Mouse (Mus musculus): ENCODE measurements around the gene Cux2. TPM values are rescaled to one million over a fixed set of nuclear protein-coding genes. Genes with fewer than 3 reads are reported as not detected.

Cux2 gene
- polyA plus RNA-seq, 1 experiment from 2014 or later: 27.3 TPM

- 85% methylated on average over 7 of the region's 7 CpGs for WGBS
Observed at GRCm38 (mm10) chr5:122079796-122080195, 29.9 kb upstream of the Cux2 start.

GRCm38 (mm10) chr5:122077244-122077643, 27.3 kb upstream of the Cux2 start:
- H3K9me3 ChIP-seq: no peaks in the 10 kb centered on the region
- H3K4me1 ChIP-seq: no peaks in the 10 kb centered on the region
- H3K27me3 ChIP-seq (replicated peaks): no peaks in the 10 kb centered on the region
- 79% methylated on average over 4 of the region's 4 CpGs for WGBS
- no peak overlapping the region for H3K4me2 ChIP-seq
- no peak overlapping the region for H3K27ac ChIP-seq
- H3K4me3 ChIP-seq: no peak overlapping the region
- ATAC-seq (replicated peaks): no peak
- H3K9ac ChIP-seq: no peak overlapping the region
- H3K36me3 ChIP-seq (replicated peaks): no peaks in the 10 kb centered on the region

More at GRCm38 (mm10) chr5:122079796-122080195, 29.9 kb upstream of the Cux2 start:
- Histone ChIP-seq H3K27me3 (replicated peaks) (no peaks in the 10 kb centered on the region), H3K9me3 (no peaks in the 10 kb centered on the region), H3K4me2 (no peak overlapping the region), H3K4me1 (no peaks in the 10 kb centered on the region), H3K4me3 (no peak overlapping the region), H3K9ac (no peak overlapping the region), H3K36me3 (replicated peaks) (no peaks in the 10 kb centered on the region), H3K27ac (no peak overlapping the region)
- ATAC-seq (replicated peaks): no peak

- Histone ChIP-seq H3K4me3 (no peak overlapping the region), H3K4me1 (no peaks in the 10 kb centered on the region), H3K36me3 (replicated peaks) (no peaks in the 10 kb centered on the region), H3K9ac (no peak overlapping the region), H3K27me3 (replicated peaks) (no peaks in the 10 kb centered on the region), H3K27ac (no peak overlapping the region), H3K9me3 (no peaks in the 10 kb centered on the region), H3K4me2 (no peak overlapping the region)
- ATAC-seq (replicated peaks): no peak
- WGBS: 56% methylated on average over 3 of the region's 3 CpGs
Observed at GRCm38 (mm10) chr5:122075736-122076135, 25.8 kb upstream of the Cux2 start.

DNA sequence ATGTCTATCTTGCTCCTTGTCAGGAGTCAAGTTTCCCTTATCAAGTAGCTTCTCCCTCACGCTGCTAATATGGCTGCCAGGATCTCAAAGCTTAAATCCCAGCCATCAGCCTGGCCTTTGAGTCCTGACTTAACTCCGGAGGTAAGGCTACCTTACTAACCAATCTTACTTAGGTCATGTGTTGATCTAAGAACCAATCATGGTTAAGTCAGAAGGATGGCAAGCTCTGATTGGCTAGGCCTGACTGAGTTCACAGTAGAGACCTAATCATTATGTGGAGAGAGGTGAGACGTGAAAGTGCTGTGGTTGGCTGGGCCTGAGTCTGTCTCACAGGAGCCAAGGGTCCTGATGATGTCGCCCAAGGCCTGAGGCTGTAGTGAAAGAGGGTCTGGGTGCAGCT, 22.1 kb upstream of the Cux2 start:
- WGBS: 71% methylated on average over 4 of the region's 4 CpGs
- no peaks in the 10 kb centered on the region for H3K9me3 ChIP-seq
- H3K36me3 ChIP-seq (replicated peaks): no peaks in the 10 kb centered on the region
- H3K27ac ChIP-seq: no peak overlapping the region
- H3K4me2 ChIP-seq: no peak overlapping the region
- ATAC-seq (replicated peaks): no peak
- no peak overlapping the region for H3K9ac ChIP-seq
- H3K4me3 ChIP-seq: no peak overlapping the region
- H3K4me1 ChIP-seq: no peaks in the 10 kb centered on the region
- no peaks in the 10 kb centered on the region for H3K27me3 ChIP-seq (replicated peaks)

DNA sequence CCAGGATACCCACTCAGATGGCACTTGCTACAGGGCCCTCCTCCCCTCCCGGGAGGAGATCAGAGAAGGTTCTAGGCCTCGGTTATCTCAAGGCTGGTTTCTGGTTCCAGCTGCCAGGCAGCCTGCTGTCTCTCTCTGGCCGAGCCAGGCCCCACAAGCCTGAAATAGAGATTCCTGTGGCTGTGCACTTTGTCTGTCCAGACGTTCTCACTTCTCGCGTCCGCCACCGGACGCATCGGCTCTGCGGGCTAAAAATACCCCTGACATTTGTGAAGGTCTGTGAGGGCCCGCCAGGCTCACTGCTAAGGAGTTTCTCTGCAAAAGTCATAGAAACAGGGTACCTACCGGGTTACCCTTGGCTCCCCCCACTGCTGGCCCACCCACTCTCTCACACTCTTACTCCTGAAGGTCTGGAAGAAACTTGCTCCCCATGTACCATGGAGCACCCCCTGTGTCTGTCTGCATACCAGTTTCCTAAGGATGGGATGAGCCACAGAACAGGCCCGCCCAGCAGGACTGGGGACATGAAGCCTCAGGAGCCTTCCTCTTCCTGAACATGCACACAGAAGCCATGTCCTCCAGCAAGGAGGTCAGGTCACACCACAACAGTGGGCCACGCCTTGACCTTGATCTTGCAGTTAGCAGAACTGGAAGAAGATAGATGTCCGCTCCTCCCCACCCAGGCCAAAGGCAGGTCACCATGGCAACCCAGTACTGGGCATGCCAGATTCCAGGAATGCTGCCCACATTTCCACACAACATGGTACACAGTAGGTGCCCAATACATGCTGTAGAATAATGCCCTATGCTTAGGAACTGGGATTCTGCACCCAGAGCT, 21.3 kb upstream of the Cux2 start:
- H3K9me3 ChIP-seq: no peaks in the 10 kb centered on the region
- H3K4me3 ChIP-seq: no peak overlapping the region
- H3K4me1 ChIP-seq: no peaks in the 10 kb centered on the region

GRCm38 (mm10) chr5:122068563-122068962, 18.7 kb upstream of the Cux2 start:
- Histone ChIP-seq H3K9ac (no peak overlapping the region), H3K4me2 (no peak overlapping the region), H3K9me3 (no peaks in the 10 kb centered on the region), H3K27ac (no peak overlapping the region), H3K4me3 (no peak overlapping the region), H3K27me3 (replicated peaks) (no peaks in the 10 kb centered on the region), H3K4me1 (no peaks in the 10 kb centered on the region), H3K36me3 (replicated peaks) (no peaks in the 10 kb centered on the region)
- 71% methylated on average over 13 of the region's 13 CpGs for WGBS
- ATAC-seq (replicated peaks): no peak

More for the DNA sequence above, 21.3 kb upstream of the Cux2 start:
- no peak overlapping the region for H3K4me2 ChIP-seq
- H3K27me3 ChIP-seq (replicated peaks): no peaks in the 10 kb centered on the region
- no peak for ATAC-seq (replicated peaks)
- 87% methylated on average over 16 of the region's 16 CpGs for WGBS
- H3K36me3 ChIP-seq (replicated peaks): no peaks in the 10 kb centered on the region
- H3K9ac ChIP-seq: no peak overlapping the region
- H3K27ac ChIP-seq: no peak overlapping the region

- ATAC-seq (replicated peaks): no peak
- H3K9ac ChIP-seq: no peak overlapping the region
- no peak overlapping the region for H3K4me3 ChIP-seq
- peaks cover 17% of the 10 kb centered on the region for H3K4me1 ChIP-seq
- H3K27ac ChIP-seq: no peak overlapping the region
- H3K9me3 ChIP-seq: no peaks in the 10 kb centered on the region
- H3K4me2 ChIP-seq: no peak overlapping the region
- WGBS: 75% methylated on average over 25 of the region's 25 CpGs
- H3K27me3 ChIP-seq (replicated peaks): no peaks in the 10 kb centered on the region; the same call in 1 of the 2 replicates
- H3K36me3 ChIP-seq (replicated peaks): no peaks in the 10 kb centered on the region
Observed at GRCm38 (mm10) chr5:122063204-122063933, 13.5 kb upstream of the Cux2 start.

DNA sequence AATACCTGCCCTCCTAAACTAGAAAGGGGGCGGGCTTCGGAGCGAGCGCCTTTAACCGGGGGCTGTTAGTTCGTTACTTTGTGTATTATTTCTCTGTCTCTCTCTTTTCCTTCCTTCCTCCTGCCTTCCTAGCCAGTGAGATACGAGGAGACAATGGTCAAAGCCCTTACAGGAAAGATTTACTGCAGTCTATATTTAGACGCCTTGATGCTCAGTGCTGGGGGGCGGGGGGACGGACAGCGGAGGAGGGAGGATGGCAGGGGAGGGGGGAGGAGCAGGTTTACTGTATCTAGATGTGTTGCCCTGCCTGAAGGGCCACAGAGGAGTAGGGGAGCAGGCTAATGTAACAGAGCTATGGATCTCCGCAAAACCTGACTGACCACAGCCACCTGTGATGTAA, 12.6 kb upstream of the Cux2 start:
- Histone ChIP-seq H3K27ac (no peak overlapping the region), H3K9ac (no peak overlapping the region), H3K4me1 (peaks cover 17% of the 10 kb centered on the region), H3K36me3 (replicated peaks) (no peaks in the 10 kb centered on the region), H3K4me3 (no peak overlapping the region), H3K9me3 (no peaks in the 10 kb centered on the region), H3K27me3 (replicated peaks) (no peaks in the 10 kb centered on the region; the same call in 1 of the 2 replicates), H3K4me2 (peak overlapping the region; percentile 26)
- 0 out of 2 replicates have a peak, but pooled peaks have one; percentile 13 for ATAC-seq (replicated peaks)
- WGBS: 28% methylated on average over 12 of the region's 12 CpGs

- no peak for ATAC-seq (replicated peaks)
- 20% methylated on average over 10 of the region's 12 CpGs for WGBS
- Histone ChIP-seq H3K4me1 (peaks cover 17% of the 10 kb centered on the region), H3K4me2 (no peak overlapping the region), H3K36me3 (replicated peaks) (no peaks in the 10 kb centered on the region), H3K4me3 (no peak overlapping the region), H3K27ac (no peak overlapping the region), H3K9ac (no peak overlapping the region), H3K27me3 (replicated peaks) (no peaks in the 10 kb centered on the region; the same call in 1 of the 2 replicates), H3K9me3 (no peaks in the 10 kb centered on the region)
Observed at GRCm38 (mm10) chr5:122060767-122061333, 10.9 kb upstream of the Cux2 start.

DNA sequence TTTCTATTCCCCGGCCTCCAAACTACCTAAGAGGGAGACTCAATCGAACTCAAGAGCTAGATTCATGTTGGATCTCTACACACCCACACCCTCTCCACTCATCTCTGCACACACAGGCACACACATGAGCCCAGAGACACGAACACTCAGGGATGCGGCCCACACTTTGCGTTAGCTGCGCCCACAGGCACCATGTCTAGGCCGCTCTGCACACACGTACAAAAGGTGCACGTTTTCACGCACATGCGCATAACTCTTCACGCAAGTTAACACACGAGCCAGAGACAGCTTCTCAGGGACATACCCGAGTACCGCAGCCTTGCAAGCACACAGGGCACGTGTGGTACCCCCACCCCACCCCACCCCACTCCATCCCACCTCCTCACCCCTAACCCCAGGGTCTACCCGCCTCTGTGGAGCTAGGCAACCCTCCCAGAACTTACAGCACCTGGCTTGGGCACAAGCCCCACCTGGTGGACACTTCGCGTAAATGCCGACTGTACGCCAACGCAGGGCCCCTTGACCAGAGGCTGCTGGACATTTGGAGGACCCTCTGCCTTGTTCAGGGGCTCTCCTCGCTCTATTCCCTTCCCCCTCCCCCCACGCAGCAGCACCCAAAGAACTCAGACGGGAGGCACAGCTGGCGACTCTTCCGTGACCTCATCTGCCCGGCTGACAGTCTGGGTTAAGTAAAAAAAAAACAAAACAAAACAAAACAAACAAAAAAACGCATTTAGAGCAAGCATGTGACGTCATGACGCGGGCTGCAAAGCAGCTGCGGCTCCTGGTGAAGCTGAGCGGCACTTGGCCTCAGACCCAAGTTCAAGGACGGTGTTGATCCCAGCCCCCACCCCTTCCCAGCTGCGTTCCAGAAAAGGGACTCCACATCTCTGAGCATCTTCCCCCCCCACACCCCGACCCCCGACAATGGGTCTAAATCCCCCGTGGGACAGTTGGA, 9.4 kb upstream of the Cux2 start:
- WGBS: 27% methylated on average over 39 of the region's 39 CpGs
- Histone ChIP-seq H3K4me3 (0 out of 2 replicates have a peak overlapping the region, but pooled peaks have one; percentile 2), H3K4me1 (peaks cover 23% of the 10 kb centered on the region), H3K9ac (no peak overlapping the region), H3K27ac (no peak overlapping the region), H3K36me3 (replicated peaks) (no peaks in the 10 kb centered on the region), H3K27me3 (replicated peaks) (no peaks in the 10 kb centered on the region; the same call in 1 of the 2 replicates), H3K4me2 (peak overlapping the region; percentile 41), H3K9me3 (no peaks in the 10 kb centered on the region)
- ATAC-seq (replicated peaks): no peak

DNA sequence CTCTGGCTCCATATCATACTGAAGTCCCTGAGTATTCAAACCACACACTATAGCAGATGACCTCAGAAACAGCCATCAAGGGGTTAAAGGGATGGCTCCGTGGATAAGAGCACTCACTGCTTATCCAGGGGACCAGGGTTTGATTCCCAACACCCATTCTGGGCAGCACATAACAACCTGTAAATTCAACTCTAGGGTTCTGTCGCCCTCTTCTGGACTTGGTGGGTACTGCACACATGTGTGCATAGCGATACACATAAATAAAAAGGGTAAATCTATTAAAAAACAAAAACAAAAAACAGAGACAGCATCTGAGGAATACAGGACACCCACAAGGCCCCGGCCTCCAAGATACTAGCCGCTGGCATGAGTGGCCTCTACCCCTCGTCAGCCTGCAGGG, 7.7 kb upstream of the Cux2 start:
- H3K4me3 ChIP-seq: no peak overlapping the region
- peaks cover 35% of the 10 kb centered on the region for H3K4me1 ChIP-seq
- no peak for ATAC-seq (replicated peaks)
- no peak overlapping the region for H3K27ac ChIP-seq
- H3K4me2 ChIP-seq: no peak overlapping the region
- no peaks in the 10 kb centered on the region for H3K36me3 ChIP-seq (replicated peaks)
- no peaks in the 10 kb centered on the region for H3K27me3 ChIP-seq (replicated peaks)
- 71% methylated on average over 6 of the region's 6 CpGs for WGBS
- H3K9me3 ChIP-seq: no peaks in the 10 kb centered on the region
- no peak overlapping the region for H3K9ac ChIP-seq
